Mouse (Mus musculus) spleen, postnatal 36 days (tissue): ENCODE measurements around the gene Sec14l3.
"Not testable (repeated sequence)": the region's sequence is repeated elsewhere in the genome, so short reads cannot be mapped to it uniquely, and the experiment has no call there.

ENCODE experiments used
- DNase-seq, 2 experiments: peaks; one replicate each; pipeline ENCODE4 v3.0.0; 2022; ENCODE audit warnings: low spot score in 2 of 2, mixed read lengths in 1 of 2

Sec14l3 gene

DNA sequence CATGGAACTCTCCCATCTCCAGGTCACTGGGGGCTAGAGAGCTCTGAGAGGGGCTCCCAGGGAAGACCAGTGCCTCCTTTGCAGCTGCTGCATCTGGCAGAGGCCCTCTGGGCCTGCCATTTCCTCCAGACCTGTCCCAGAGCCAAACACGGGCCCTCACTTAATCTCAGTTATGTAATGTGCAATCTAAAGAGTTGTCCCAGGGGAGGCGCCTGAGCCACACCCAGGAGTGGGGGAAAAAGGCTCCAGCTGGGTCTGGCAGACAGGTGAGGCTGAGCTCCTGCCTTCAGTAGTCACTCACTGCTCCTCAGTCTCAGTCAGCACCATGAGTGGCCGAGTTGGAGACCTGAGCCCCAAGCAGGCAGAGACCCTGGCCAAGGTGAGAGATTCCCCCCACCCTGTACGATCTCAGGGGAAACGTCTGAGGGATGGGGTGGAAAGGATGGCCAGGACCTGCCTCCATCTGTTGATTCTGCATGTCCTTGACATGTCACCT is at the start of gene Sec14l3:
Sec14l3 (plus strand) TSS at position 215 of the 496 bp plus-strand sequence.
- no peak for DNase-seq

GRCm38 (mm10) chr11:4015796-4016195 is 48.8 kb upstream of the Sec14l3 start:
- not testable (repeated sequence) for DNase-seq

DNA sequence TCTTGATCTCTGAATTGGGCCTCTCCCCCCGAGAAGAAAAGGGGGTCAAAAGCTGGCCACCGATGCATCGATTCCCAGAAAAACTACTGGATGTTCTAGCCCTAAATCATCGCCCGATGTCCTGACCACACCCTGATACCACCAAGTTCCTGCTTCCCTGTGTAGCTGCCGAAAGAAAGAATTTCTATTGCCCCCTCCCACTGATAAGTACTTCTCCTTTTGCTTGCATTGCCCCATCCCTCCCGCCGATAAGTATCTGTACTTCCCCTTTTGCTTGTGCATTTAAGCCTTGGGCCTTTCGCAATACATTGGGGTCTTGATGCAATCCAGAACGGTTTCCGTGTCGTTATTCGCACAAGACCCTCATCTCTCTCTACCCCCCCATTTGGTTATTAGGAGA is 42.5 kb upstream of the Sec14l3 start:
- DNase-seq: not testable (repeated sequence)

DNA sequence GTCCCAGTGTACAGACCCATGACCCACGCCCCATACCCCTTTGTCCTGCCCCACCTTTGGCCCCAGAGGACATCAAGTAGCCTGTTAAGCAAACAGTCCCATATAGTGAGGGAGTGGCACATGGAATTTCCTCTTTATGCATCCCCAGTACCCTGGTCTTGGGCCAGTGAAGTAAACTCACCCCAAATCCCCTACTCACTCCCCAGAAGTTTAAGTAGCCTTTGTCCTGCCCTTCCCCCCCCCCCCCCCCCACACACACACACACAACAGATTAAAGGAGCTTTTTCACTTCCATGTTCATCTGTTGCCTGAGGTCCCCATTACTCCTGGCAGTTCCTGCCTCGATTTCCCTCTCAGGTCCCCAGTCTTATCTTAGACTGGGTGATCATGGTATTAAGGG is 41.3 kb upstream of the Sec14l3 start:
- no peak for DNase-seq

DNA sequence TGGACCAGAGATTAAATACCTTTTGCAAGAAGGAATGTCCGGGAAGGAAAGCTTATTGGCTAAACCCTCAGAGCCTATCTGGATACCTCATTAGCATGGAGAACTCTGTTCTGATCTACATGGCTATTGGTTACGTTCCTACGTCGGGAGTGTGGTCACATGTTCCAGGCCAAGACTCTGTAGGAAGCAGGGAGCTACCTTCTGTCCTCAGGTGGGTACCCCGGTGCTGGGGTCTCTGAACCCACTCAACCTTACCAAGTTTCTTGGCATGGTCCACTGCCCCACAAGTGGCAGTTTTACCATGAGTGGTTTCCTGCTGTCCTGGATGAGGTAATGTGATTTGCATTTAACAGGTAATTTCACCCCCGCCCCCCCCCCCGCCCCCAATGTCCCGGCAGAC is 37.6 kb upstream of the Sec14l3 start:
- DNase-seq: no peak

- DNase-seq: no peak
Observed at GRCm38 (mm10) chr11:4027561-4028334, 36.9 kb upstream of the Sec14l3 start.

DNA sequence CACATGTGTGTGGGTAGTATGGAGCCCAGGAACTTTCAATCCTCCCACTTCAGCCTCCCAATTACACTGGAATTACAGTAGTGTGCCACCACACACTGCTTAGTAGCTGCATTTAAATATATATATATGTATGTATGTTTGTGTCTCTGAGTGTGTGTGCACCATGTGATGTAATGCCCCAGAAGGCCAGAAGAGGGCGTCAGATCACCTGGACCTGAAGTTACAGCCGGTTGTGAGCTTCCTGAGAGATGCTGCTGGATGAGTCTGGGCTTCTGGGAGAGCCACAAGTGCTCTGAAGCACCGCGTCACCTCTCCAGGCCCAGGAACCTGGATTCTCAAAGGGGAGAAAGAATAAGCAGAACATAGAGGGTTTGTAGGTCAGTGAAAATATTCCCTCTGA is 35.3 kb upstream of the Sec14l3 start:
- no peak for DNase-seq

- DNase-seq: no peak
Observed at GRCm38 (mm10) chr11:4031126-4031941, 33.3 kb upstream of the Sec14l3 start, which contains the start of gene Sec14l4. Gene Sec14l4 (plus strand): TSS chr11:4031462.

DNA sequence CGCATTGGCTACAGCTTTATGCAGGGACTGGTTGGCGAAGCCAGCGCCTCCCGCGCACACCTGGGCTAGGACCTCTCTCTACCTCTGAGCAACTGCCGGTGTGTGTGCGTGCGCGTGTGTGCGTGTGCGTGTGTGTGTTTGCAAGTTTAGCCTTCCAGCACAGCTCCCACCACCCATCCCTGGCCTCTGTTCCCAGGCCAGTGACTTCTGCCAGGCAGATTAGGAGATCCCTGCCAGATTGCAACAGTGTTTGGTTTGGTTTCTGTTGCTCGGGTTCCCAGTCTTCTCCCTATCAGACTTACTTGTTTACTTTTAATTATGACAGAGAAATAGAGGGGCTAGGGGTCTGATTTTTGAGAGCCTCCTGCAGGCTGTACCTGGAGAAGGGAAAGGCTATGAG is 32.7 kb upstream of the Sec14l3 start:
- DNase-seq: no peak

GRCm38 (mm10) chr11:4033471-4033870 is 31.2 kb upstream of the Sec14l3 start:
- DNase-seq: no peak

DNA sequence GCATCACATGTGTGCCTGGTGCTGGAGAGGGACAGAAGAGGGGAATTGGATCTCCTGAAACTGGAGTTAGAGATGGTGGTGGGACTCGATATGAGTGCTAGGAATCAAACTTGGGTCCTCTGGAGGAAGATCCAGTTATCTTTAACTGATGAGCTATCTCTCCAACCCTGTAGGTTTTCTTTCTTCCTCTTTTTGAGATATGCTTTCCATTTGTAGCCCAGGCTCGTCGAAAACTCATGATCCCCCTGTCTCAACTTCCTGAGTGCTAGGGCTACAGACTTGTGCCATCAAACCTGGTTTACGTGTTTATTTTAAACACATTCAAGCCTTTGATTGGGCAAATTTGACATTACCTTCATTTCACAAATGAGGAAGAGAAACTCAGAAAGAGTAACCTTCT is 30.5 kb upstream of the Sec14l3 start:
- no peak for DNase-seq

- DNase-seq: no peak
Observed at GRCm38 (mm10) chr11:4035116-4035892, 29.3 kb upstream of the Sec14l3 start.

DNA sequence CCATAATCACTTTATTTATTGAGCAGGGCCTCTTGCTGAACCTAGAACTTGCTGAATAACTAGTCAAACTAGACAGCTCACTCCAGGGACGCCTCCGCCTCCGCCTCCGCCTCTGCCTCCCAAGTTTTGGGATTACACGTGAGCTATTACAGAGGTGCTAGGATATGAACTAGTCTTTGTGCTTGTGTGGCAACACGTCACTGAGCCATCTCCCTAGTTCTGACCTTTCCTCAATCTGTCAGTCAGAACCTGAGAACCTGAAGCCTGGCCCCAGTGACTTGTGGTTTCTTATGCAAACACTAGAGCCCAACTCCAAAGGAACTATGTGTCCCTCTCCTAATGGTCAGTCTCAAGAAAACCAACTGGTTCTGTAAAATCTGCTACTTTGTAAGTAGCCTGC is 28.7 kb upstream of the Sec14l3 start:
- DNase-seq: no peak

DNA sequence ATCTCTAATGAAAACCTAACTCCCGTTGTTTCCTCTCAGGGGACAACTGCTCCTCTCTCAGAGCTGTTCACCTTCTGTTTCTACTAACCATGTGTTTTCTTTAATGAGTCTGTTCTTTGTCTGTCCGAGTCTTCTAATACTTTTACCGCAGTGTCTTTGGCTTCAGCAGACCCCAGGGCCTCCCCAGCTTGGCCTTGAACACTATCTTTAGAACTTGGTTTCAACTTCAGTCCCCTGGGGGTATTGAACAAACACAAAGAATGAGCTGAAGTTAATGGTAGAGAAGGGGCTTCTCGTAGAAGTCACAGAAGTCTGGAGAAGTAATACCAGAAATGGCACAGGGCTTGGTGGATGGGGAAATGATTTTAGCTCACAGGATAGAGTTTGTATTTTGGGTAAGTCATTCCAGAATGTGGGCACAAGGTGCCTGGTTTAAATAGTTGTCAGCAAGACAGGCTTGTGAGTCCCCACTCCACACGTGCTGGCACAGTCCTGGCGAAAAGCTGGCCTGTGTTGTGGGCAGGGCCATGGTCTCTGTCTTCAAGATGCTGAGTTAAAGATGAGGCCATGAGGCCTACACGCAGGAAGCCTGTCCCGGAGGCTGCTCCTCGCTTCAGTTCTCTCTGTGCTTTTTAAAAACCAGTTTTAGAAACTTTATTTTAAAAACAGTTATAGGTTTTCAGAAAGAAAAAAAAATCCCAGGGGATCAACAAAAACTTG is 28.1 kb upstream of the Sec14l3 start:
- no peak for DNase-seq

- DNase-seq: no peak
Observed at GRCm38 (mm10) chr11:4039951-4040350, 24.7 kb upstream of the Sec14l3 start.

- no peak for DNase-seq
Observed at GRCm38 (mm10) chr11:4041123-4041625, 23.5 kb upstream of the Sec14l3 start.

- no peak for DNase-seq
Observed at GRCm38 (mm10) chr11:4043081-4043480, 21.6 kb upstream of the Sec14l3 start.

DNA sequence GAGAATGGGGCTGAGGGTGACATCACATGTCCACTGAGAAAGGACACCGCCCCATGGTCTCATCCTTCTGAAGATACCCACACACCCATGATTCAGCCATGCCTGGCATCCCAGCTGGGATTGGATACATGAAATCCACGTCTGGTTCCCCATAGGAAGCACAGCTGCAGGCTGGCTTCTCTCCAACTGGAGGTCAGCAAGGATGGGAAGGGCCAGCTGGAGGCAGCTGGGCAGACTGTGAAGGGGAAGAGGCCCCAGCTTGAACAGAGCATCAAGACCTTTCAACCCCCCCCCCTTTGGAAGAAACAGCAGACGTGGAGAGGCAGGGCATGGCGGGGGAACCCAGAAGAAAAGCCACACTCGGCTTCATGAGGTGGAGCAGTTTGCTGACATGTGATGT is 18.1 kb upstream of the Sec14l3 start:
- DNase-seq: no peak

- no peak for DNase-seq
Observed at GRCm38 (mm10) chr11:4047766-4048165, 16.9 kb upstream of the Sec14l3 start.

DNA sequence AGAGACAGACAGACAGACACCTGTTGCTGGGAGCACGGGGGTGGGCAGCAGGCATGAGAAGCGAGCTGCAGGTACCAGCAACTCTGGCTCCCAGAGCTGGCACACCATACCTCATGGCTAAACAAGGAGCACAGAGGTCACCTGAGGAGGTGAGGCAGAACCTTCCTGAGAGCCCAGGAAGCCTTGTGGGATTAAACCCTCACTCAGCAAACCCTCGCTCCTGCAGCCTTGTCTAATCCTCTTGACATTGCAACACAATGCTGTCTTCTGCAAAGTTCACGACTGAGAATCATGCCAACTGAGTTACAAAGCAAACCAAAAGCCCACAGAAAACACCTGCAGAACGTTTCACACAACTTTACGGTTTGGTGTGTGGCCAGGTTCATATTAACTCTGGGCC is 16.2 kb upstream of the Sec14l3 start:
- DNase-seq: no peak

DNA sequence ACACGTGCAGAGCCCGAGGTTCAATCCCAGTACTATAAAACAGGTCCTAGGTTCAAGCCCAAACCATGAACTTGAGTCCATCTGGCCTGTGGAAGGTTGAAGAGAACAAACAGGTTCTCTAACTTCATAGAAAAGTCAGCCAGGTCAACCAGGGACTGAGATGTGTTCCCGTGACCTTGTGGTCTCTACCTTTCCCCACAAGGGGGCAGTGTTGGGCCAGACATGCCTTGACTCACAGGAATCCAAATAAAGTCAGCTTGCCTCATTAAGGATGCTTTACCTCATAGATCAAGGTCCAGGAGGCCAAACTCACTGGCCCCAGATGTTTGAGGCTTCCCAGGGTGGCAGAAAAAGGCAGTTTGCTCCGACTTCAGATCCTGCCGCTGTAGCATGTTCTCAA is 11.1 kb upstream of the Sec14l3 start:
- DNase-seq: peak; percentile 24 to 42
